In genomic region chr17:3415580-3415979, GRCm38 (mm10) we compare ENCODE assay signal across 8 mouse cellular contexts.
DNase-seq lines count a peak whose midpoint lies in the region; ATAC-seq lines count a peak whose summit lies in the region.
"Had no signal": no experiment of that assay in that cellular context is flagged by ENCODE, and none has a peak within 500 bp of the region (broad histone marks: within the 10 kb centered on the region; RNA-seq: fewer than 3 reads in every experiment).

No protein-coding gene starts in this region.

- H3K4me3 ChIP-seq in hindbrain, embryonic 11.5 days (ENCODE audit: low read depth, low read length) = no peak overlapping the region
- no peak overlapping the region for H3K4me3 ChIP-seq in intestine, embryonic 16.5 days (ENCODE audit: low read length)
- no peak overlapping the region for H3K4me3 ChIP-seq in midbrain, embryonic 10.5 days
- H3K4me3 ChIP-seq: stomach, embryonic 15.5 days had no signal

- no peaks in the 10 kb centered on the region for H3K4me1 ChIP-seq in hindbrain, embryonic 11.5 days (replicated peaks; ENCODE audit: control insufficient read depth, insufficient read depth, low read length)
- no peaks in the 10 kb centered on the region for H3K4me1 ChIP-seq in intestine, embryonic 16.5 days (ENCODE audit: control insufficient read depth, insufficient read depth, low read length)
- peaks cover 14% of the 10 kb centered on the region for H3K4me1 ChIP-seq in midbrain, embryonic 10.5 days
- H3K4me1 ChIP-seq: stomach, embryonic 15.5 days had no signal

- peak; percentile 42 for DNase-seq in urinary bladder, postnatal 14 days (ENCODE audit: low spot score)
- no peak for DNase-seq in urinary bladder, postnatal 10 days (ENCODE audit: low spot score)
- peak; percentile 80 for DNase-seq in cerebellum, adult 9-11 months
- DNase-seq in kidney, postnatal 25 days = peak; percentile 44 to 58
- DNase-seq in hindbrain, embryonic 11.5 days (ENCODE audit: low spot score) = no peak
- DNase-seq in midbrain, embryonic 10.5 days (ENCODE audit: low spot score) = no peak

- no peak overlapping the region for H3K4me2 ChIP-seq in hindbrain, embryonic 11.5 days (replicated peaks; ENCODE audit: low read depth, low read length)
- no peak overlapping the region for H3K4me2 ChIP-seq in intestine, embryonic 16.5 days (ENCODE audit: low read depth, low read length)
- H3K4me2 ChIP-seq: stomach, embryonic 15.5 days had no signal

- no peak overlapping the region for H3K27ac ChIP-seq in hindbrain, embryonic 11.5 days (ENCODE audit: low read depth, low read length)
- H3K27ac ChIP-seq in intestine, embryonic 16.5 days (ENCODE audit: low read length) = no peak overlapping the region
- H3K27ac ChIP-seq in midbrain, embryonic 10.5 days (replicated peaks) = no peak overlapping the region
- H3K27ac ChIP-seq: stomach, embryonic 15.5 days had no signal

- H3K9ac ChIP-seq in hindbrain, embryonic 11.5 days (ENCODE audit: low read depth, low read length) = no peak overlapping the region
- no peak overlapping the region for H3K9ac ChIP-seq in intestine, embryonic 16.5 days (ENCODE audit: low read depth, low read length)
- H3K9ac ChIP-seq: stomach, embryonic 15.5 days had no signal

- H3K36me3 ChIP-seq in hindbrain, embryonic 11.5 days (ENCODE audit: control insufficient read depth, insufficient read depth, low read length) = no peaks in the 10 kb centered on the region
- H3K36me3 ChIP-seq in intestine, embryonic 16.5 days (ENCODE audit: control insufficient read depth, insufficient read depth, low read length) = no peaks in the 10 kb centered on the region
- no peaks in the 10 kb centered on the region for H3K36me3 ChIP-seq in midbrain, embryonic 10.5 days
- H3K36me3 ChIP-seq: stomach, embryonic 15.5 days had no signal

- H3K9me3 ChIP-seq in hindbrain, embryonic 11.5 days (ENCODE audit: control insufficient read depth, low read length) = no peaks in the 10 kb centered on the region
- H3K9me3 ChIP-seq in intestine, embryonic 16.5 days (ENCODE audit: control insufficient read depth, low read length) = no peaks in the 10 kb centered on the region
- H3K9me3 ChIP-seq in midbrain, embryonic 10.5 days (replicated peaks) = peaks cover 3% of the 10 kb centered on the region; the same call in 1 of the 2 replicates
- H3K9me3 ChIP-seq: stomach, embryonic 15.5 days had no signal

- peaks cover 4% of the 10 kb centered on the region; the same call in 1 of the 2 replicates for H3K27me3 ChIP-seq in hindbrain, embryonic 11.5 days (ENCODE audit: control insufficient read depth, insufficient read depth, low read length)
- H3K27me3 ChIP-seq in intestine, embryonic 16.5 days (replicated peaks; ENCODE audit: control insufficient read depth, insufficient read depth, low read length) = no peaks in the 10 kb centered on the region
- H3K27me3 ChIP-seq in midbrain, embryonic 10.5 days (ENCODE audit: low read depth, poor library complexity, severe bottlenecking) = peaks cover 60% of the 10 kb centered on the region
- H3K27me3 ChIP-seq: stomach, embryonic 15.5 days had no signal

- WGBS in hindbrain, embryonic 11.5 days = 98% methylated on average over 3 of the region's 3 CpGs
- 84% methylated on average over 3 of the region's 3 CpGs for WGBS in intestine, embryonic 16.5 days
- WGBS in midbrain, embryonic 10.5 days = 90% methylated on average over 3 of the region's 3 CpGs

- ATAC-seq in hindbrain, embryonic 11.5 days (ENCODE audit: low FRiP score) = no peak
- no peak for ATAC-seq in intestine, embryonic 16.5 days

Comparison
In these comparisons a context has a peak if more than half of its experiments do, and no peak if none do; other contexts are left out.
1. DNase-seq: peak in urinary bladder, postnatal 14 days (single experiment), cerebellum, adult 9-11 months (single experiment) and kidney, postnatal 25 days (2 of 2); none in urinary bladder, postnatal 10 days (single experiment), hindbrain, embryonic 11.5 days (single experiment) and midbrain, embryonic 10.5 days (single experiment).